Mouse (Mus musculus) T-helper 17 cell (primary cell): ENCODE measurements around the gene Grid2ip.

Source experiments
- in situ Hi-C, 2 experiments: fragments of 300-600 bp; cut with MboI, MseI; formaldehyde crosslinking; loops; 1 replicate in 1 of 2; 2 replicates in 1 of 2; pipeline ENCODE4 v1.15.1; 2025; ENCODE audit warnings: high pct_unique_total_duplicates in 2 of 2

Gene Grid2ip

GRCm38 (mm10) chr5:143356686-143357388 lies at the start of gene Grid2ip:
Gene Grid2ip, plus strand, starts transcription at chr5:143357338.
- in situ Hi-C loops: loop anchor here in 1 of 2 experiments (25.0 kb wide), 1 partner anchor 1820 kb away; no protein-coding TSS in a partner anchor

DNA sequence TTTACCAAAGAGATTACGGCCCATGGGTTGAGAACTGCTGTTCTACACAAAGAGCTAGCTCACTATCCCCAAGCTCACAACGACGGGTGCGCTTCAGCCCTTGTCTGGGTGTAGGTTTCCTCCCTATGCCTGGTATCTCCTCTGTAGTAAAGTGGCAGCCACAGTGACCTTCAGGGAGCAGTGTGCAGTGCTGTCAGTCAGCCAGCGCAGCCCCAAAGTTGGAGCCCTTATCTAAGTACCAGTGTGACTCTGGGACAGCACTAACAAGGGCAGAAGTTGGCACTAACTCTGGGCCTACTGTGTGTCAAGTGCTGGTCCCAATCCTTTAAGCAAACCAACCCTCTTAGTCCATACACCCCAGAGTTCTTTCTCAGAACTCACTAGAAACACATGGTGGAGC lies 48.3 kb upstream of the Grid2ip start:
- in situ Hi-C loops: no loop called here

DNA sequence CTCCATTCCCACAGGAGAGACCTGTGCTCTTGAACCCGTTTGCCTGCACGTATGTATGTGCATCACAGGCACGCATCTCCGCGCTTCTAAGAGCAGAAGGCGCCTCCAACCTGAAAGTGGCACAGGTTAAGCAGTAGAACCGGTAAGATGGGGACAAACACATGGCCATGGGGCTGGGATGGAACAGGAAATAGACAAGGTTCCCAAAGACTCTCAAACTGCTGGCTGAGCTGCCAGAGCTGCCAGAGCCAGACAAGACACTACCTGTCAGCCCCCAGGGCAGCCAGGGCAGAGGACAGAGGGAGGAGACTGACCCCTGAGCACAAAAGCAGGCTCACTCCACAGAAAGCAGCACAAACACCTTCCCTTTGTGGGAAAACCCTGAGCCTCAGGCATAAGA lies 47.2 kb upstream of the Grid2ip start:
- in situ Hi-C loops: no loop called here

DNA sequence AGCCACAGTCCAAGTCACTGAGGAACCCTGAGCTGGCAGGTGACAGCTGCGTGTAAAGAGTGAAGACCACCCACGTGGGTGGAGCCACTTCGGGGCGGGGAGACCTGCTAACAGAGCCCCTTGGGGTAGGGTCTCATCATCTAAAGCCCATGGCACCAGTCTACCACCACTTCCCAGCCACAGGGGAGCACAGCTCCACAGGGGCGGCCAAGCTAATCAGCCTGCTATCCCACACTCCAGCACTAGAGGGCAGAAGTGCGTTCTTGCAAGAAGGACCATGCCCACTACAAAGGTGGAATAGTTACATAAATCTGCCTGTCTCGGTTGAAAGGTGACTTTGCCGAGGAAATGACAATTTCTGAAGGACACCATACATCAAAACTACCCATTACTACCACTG lies 45.3 kb upstream of the Grid2ip start:
- in situ Hi-C loops: no loop called here

DNA sequence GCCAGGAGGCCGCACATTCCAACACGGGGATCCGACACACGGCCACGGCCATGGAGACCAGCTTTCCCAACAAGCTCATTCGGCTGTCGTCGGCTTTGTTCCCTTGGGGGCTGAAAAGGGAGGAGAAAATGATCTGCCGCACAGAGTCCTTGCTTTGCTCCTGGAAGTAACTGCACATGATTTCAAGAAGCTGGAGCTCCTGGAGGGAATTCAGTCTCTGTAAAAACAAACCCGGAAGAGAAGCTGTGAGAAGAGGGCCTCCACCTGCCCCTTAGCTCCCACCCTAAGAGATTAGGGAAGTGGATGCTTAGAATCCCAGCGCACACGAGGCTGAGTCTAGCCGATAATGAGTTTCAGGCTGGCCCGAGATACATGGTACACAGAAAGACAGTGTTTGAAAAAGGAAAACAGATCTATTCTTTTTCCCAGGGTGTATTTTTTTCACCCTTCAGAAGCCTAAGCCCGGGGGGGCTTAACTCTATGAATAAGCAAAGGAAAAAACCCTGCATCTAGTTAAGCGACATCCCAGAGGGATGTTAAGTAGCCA lies 42.9 kb upstream of the Grid2ip start:
- in situ Hi-C loops: no loop called here

GRCm38 (mm10) chr5:143314730-143315513 lies 42.2 kb upstream of the Grid2ip start, which contains the start of gene E130309D02Rik:
Gene E130309D02Rik, minus strand, starts transcription at chr5:143315360.
- in situ Hi-C loops: no loop called here

- in situ Hi-C loops: no loop called here
These were observed 41.6 kb upstream of the Grid2ip start for GRCm38 (mm10) chr5:143315514-143315888.

DNA sequence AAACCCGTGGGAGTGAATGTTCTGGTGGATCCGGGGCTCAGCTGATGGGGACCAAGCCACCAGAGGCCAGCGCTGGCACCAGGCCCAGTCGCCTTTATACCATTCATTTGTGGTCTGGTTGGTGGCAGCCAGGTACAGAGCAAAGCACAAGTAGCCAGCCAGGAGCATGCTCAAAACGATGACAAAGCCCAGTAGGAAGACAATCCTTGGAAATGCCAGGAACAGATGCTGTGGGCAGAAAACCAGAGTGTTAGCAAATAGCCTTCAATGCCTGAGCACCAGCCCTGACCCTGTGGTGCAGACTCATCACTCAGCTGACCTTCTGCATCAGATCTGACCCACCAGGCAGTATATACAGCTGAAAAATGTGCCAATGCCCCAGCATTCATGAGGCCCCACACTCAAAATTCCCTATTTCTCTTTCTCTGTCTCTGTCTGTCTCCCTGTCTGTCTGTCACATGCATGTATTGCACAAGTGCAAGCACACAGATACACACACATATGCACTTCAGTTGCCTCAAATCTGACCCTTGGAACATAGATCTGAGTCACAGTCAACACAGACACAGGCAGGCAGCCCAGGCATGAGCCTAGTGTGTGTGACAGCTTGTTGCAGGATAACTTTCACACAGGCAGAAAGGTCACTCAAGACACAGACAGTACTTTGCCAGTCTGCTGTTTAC lies 40.4 kb upstream of the Grid2ip start:
- in situ Hi-C loops: no loop called here

GRCm38 (mm10) chr5:143317288-143317610 lies 39.9 kb upstream of the Grid2ip start:
- in situ Hi-C loops: no loop called here

DNA sequence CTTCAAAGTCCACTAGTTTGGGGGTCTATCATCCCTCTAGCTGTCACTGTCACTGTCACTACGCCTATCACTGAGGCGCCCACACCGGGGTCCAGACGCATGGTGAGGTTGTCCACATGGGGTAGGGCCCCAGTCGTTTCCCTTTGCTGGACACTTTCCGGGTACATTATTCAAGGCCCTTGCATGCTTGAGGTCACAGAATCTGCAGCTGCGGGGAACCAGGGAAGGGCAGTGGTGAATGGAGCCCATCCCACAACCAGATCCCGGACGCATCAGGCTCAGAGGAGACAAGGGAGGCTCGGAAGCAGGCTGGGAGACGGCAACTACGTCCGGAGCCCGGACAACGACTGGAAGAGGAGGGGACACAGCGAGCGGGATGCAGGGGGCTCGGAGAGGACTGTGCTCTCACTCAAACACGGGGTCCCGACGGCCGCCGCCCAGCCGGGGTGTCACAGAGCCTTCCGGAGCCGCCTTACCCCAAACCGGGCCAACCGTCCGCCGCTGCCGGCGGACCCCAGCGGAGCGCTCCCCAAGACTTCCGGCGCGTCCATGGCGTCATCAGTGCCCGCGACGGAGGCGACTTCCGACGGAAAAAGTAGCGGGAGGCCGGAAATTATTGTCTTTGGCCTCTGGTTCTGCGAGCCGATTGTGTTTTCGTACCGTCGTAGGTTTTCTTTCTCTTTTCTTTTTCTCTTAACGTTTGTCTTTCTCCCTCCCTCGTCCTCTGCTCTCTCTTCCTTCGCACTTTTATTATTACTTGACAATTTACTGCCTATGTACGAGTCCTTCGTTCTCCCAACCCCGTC lies 28.2 kb upstream of the Grid2ip start, which contains the start of gene Zdhhc4:
Zdhhc4 (minus strand) TSS at position 567 of the 806 bp plus-strand sequence.
- in situ Hi-C loops: loop anchor here in 1 of 2 experiments (10.0 kb wide), 1 partner anchor 206 kb away; no protein-coding TSS in a partner anchor

DNA sequence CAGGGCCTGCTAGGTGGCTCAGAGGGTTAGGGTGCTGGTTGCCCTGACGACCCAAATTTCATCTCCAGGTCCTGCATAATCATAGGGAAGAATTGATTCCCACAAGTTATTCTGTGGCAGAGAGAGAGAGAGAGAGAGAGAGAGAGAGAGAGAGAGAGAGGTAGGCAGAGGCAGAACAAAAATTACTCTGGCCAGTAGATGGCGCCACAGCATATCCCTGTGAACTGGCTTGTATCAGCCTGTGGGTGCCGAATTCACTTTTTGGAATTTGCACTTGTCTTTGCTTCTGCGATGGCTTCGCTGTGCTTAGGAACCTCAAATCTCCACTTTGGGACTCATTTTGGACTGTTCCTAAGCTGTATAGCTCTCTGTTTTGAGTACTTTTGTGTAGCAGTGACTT lies 23.3 kb upstream of the Grid2ip start:
- in situ Hi-C loops: loop anchor here in 1 of 2 experiments (5.0 kb wide), 1 partner anchor 83 kb away; no protein-coding TSS in a partner anchor

DNA sequence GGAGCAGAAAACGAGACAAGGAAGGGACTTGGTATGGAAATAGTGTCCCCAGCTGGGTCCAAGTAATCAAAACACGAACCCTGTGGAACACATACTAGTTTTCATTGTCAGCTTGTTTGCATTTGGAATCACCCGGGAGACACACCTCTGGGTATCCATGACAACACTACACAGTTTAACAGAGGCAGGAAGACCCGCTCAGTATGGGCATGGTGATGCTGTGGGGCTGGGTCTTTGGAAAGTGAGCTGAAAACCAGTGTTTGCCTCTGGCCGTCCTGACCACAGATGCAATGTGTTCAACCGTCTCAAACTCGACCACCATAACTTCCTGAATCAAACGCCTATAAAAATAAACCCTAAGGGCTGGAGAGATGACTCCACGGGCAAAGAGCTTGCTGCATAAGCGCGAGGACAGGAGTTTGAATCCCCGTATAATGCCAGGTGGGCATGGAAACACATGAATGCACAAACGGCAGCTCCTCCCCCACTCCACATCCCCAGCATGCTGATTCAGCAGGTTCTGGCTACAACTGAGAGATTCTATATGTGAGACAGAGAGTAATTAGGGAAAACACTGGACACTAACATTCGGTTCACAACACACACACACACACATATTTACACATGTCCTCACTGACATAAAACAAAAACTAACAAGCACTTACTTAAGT lies 22.6 kb upstream of the Grid2ip start:
- in situ Hi-C loops: loop anchor here in 1 of 2 experiments (5.0 kb wide), 1 partner anchor 83 kb away; no protein-coding TSS in a partner anchor

DNA sequence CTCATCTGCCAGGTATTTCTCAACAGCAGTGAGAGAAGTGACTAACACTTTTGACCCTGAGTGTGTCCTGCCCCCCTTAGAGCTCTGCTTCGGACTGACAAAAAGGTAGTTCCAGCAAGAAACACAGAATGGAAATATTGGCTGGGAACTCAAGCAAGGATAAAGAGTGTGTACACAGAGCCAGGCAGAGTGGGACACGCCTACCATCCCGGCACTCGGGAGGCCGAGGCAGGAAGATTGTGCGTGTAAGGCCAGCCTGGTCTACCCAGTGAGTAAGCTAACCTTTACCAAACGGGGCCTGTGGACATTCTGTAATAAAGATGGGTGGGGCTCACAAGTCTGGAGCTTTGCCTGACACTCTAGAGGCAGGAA lies 22.1 kb upstream of the Grid2ip start:
- in situ Hi-C loops: no loop called here

DNA sequence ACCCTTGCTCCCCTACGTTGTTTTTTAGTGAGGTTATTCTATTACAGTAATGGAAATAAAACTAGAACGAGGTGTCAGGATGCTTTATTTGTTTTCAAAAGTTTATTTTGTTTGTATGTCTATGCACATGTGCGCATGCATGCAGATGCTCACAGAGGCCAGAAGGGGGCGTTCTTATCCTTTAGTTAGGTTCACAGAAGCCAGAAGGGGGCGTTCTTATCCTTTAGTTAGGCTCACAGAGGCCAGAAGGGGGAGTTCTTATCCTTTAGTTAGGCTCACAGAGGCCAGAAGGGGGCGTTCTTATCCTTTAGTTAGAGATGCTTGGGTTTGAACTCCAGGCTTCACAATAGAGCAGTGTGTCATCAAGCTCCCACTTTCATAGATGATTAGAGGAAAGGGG lies 20.6 kb upstream of the Grid2ip start:
- in situ Hi-C loops: no loop called here

GRCm38 (mm10) chr5:143339603-143340002 lies 17.5 kb upstream of the Grid2ip start:
- in situ Hi-C loops: loop anchor here in 1 of 2 experiments (10.0 kb wide), 1 partner anchor 1375 kb away; no protein-coding TSS in a partner anchor

DNA sequence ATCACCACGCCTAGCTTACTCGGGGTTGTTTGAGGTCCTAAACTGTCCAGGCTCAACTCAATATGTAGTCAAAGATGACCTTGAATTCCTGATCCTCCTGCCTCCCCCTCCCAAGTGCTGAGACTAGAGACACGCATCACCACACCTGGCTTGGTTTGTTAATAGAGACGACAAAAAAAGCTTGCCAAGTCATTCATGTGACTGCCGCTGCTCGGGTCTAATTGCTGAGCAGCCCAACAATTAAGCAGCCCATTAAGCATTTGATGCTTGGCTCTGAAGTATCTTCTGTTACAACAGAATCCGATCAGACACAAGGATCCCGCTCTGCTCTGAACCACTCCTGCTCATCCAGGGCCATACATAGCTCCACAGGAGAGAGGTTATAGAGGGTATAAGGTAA lies 10.8 kb upstream of the Grid2ip start:
- in situ Hi-C loops: loop anchor here in 1 of 2 experiments (10.0 kb wide), 1 partner anchor 1368 kb away; no protein-coding TSS in a partner anchor

DNA sequence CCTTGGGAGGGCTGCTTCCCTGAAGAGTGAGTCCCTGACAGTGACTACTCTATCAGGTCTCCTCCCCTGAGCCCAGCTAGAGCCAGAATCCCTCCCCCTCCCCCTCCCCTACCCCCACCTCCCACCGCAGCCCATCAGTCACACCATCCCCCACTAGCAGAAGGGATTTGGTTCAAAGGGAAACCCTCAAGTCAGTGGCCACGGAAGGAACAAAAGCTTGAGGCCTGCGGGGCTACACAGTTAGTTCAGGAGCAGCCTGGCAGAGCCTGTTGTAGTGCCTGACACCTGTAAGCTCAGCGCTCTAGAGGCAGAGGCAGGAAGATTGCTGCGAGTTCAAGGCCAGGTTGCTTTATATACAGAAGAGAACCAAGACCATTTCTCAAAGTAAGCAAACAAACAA lies 1.1 kb upstream of the Grid2ip start:
- in situ Hi-C loops: loop anchor here in 1 of 2 experiments (25.0 kb wide), 1 partner anchor 1819 kb away; no protein-coding TSS in a partner anchor

GRCm38 (mm10) chr5:143357564-143357963 lies 426 bp downstream of the Grid2ip start:
- in situ Hi-C loops: loop anchor here in 1 of 2 experiments (25.0 kb wide), 1 partner anchor 1820 kb away; no protein-coding TSS in a partner anchor

GRCm38 (mm10) chr5:143359263-143359662 lies 2.1 kb downstream of the Grid2ip start:
- in situ Hi-C loops: loop anchor here in 1 of 2 experiments (25.0 kb wide), 1 partner anchor 1822 kb away; no protein-coding TSS in a partner anchor

- in situ Hi-C loops: loop anchor here (10.0 to 25.0 kb wide), 2 partner anchors 1185 to 1823 kb away; no protein-coding TSS in a partner anchor
These were observed 2.9 kb downstream of the Grid2ip start for GRCm38 (mm10) chr5:143360000-143360399.
